Mouse (Mus musculus): Measurements from ENCODE around the gene Supt6.

- no peak for TF ChIP-seq EP300 (optimal IDR thresholded peaks at IDR 0.05)
- no peak for TF ChIP-seq CTCF (IDR thresholded peaks at IDR 0.05; ENCODE audit: low read depth)
These were observed 34.3 kb downstream of the Supt6 start for GRCm38 (mm10) chr11:78211513-78211912.
